Mouse (Mus musculus) G1E (cell line): Measurements from ENCODE around the gene Ahsg. TPM values are rescaled to one million over a fixed set of nuclear protein-coding genes. Genes with fewer than 3 reads are reported as not detected.
A peak's percentile ranks its signal among the peaks of the same experiment; 100 is the strongest.

Experiments
- ATAC-seq: 2 replicates; pipeline ENCODE4 v1.8.0; 2016; ENCODE audit warnings: mild to moderate bottlenecking; ENCODE audit not compliant: insufficient number of reproducible peaks, poor library complexity, low FRiP score, severe bottlenecking; ENCODE audit errors: extremely low read depth
- DNase-seq: peaks from one replicate; pipeline ENCODE4 v3.0.0; 2012; ENCODE audit warnings: low spot score
- H3K27me3 ChIP-seq: 2 replicates; pipeline ENCODE4 v1.6.1; 2012; ENCODE audit warnings: mild to moderate bottlenecking, low read length, inconsistent platforms; ENCODE audit not compliant: insufficient read depth
- H3K36me3 ChIP-seq: replicated peaks from 2 replicates; pipeline ENCODE3; 2012; ENCODE audit warnings: mild to moderate bottlenecking, inconsistent platforms
- H3K4me1 ChIP-seq: 2 replicates; pipeline ENCODE4 v1.6.1; 2012; ENCODE audit warnings: low read depth, low read length, inconsistent platforms, mixed read lengths; ENCODE audit not compliant: insufficient read depth
- H3K4me3 ChIP-seq: 2 replicates; pipeline ENCODE4 v1.5.1; 2012; ENCODE audit warnings: low read depth, mild to moderate bottlenecking, inconsistent platforms, low read length, moderate library complexity, mixed read lengths
- H3K9me3 ChIP-seq: replicated peaks from 2 replicates; pipeline ENCODE4 v1.6.1; 2012; ENCODE audit warnings: inconsistent platforms
- CTCF ChIP-seq: IDR thresholded peaks from 2 replicates; pipeline ENCODE4 v1.5.1; 2012; ENCODE audit warnings: low read depth, low read length, inconsistent platforms, mixed read lengths
- GATA1 ChIP-seq: IDR thresholded peaks from 2 replicates; pipeline ENCODE4 v1.6.1; 2012; ENCODE audit warnings: borderline replicate concordance, low read length, inconsistent platforms, mixed read lengths
- GATA2 ChIP-seq: IDR thresholded peaks from 2 replicates; pipeline ENCODE4 v1.6.1; 2012; ENCODE audit warnings: low read depth, low read length, inconsistent platforms, borderline replicate concordance
- POLR2AphosphoS5 ChIP-seq: IDR thresholded peaks from 2 replicates; pipeline ENCODE4 v1.6.1; 2012; ENCODE audit warnings: low read depth, low read length, inconsistent platforms; ENCODE audit not compliant: insufficient replicate concordance
- TAL1 ChIP-seq: conservative IDR thresholded peaks from 2 replicates; pipeline ENCODE4 v1.6.1; 2012; ENCODE audit warnings: low read depth, low read length, inconsistent platforms, mixed read lengths
- polyA plus RNA-seq: library from polyadenylated mRNA; stranded (reverse); fragments of >175 nt; gene quantifications from 2 replicates; pipeline ENCODE4 v1.2.3, GENCODE M21; 2012
- total RNA-seq, 2 experiments: library from RNA; stranded (forward) in 1 of 2; stranded (reverse) in 1 of 2; fragments of 200-1000 nt in 1 of 2; fragments of >200 nt in 1 of 2; fragmentation: Nextera tagmentation in 1 of 2; gene quantifications; 2 replicates each; pipeline ENCODE4 v1.2.3; 2014 to 2017

The Ahsg gene
- total and polyA plus RNA-seq, 3 experiments = 0.11 to 2.7 (median 0.38) TPM

GRCm38 (mm10) chr16:22876218-22877043 is 14.6 kb upstream of the Ahsg start:
- ATAC-seq (no peak), DNase-seq (no peak)
- Histone ChIP-seq H3K36me3 (peaks cover 33% of the 10 kb centered on the region), H3K27me3 (peaks cover 12% of the 10 kb centered on the region; the same call in 1 of the 2 replicates), H3K4me3 (no peak overlapping the region), H3K4me1 (0 out of 2 replicates have a peak, but pooled peaks cover 3% of the 10 kb centered on the region), H3K9me3 (no peaks in the 10 kb centered on the region)
- TF ChIP-seq CTCF = peak; percentile 10; the same call in 1 of the 2 replicates
- no peak for TF ChIP-seq GATA2
- no peak for TF ChIP-seq GATA1
- no peak for TF ChIP-seq POLR2AphosphoS5
- TF ChIP-seq TAL1 = no peak

DNA sequence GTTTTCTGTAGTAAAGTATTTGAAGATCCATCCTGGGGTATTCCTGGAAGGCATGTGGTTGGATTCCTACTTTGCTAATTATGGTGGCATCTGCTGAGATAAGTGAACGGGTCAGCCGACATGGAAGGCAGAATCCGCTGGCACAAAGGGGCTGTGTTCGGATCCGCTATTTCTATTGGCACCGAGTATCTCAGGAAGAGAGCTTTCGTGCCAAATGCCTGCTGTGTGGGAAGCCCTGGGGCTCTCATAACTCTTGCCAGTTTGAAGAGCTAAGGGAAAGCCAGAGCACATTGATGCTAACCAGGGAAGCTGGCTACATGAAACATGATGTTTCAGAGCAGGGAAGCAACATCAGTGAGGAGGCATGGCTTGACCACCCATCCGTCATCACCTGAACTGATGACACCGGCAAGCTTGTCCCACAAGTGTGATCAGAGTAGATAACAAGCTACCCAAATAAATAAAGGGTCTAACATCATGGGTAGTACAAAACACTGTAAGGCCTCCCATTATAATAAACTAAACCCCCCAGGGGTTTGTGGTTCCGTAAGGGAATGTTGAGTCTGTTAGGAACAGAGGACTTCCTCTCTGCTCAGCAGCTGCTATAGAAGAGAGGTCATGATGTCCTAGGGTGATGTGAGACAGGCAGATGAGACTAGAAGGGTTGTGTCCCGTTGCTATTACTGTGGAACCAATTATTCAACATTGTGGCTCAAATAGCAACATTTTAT is 13.3 kb upstream of the Ahsg start:
- Histone ChIP-seq H3K4me1 (peaks cover 10% of the 10 kb centered on the region; the same call in 1 of the 2 replicates), H3K9me3 (no peaks in the 10 kb centered on the region), H3K36me3 (peaks cover 19% of the 10 kb centered on the region), H3K27me3 (peaks cover 15% of the 10 kb centered on the region; the same call in 1 of the 2 replicates), H3K4me3 (no peak overlapping the region)
- no peak for DNase-seq
- ATAC-seq = no peak
- TF ChIP-seq GATA2 (no peak), GATA1 (no peak), TAL1 (no peak), POLR2AphosphoS5 (no peak), CTCF (no peak)

DNA sequence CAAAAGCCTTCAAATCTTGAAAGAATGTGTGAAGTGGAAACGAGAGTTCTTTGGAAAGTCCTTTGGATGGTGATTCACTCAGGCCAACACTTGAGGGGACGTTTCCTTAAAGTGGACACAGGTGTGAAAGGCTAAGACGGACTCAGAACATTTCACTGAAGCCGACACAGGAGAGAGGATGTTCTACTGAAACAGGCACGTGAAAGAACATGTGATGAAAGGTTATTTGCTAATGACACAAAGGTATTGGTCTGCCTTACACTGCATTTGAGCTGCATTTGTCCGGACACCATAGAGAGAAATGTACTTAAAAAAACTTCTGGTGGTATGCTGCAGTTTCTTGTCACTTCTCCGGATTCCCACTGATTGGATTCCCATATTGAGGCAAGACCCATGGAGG is 12.4 kb upstream of the Ahsg start:
- TF ChIP-seq POLR2AphosphoS5 = no peak
- no peak for TF ChIP-seq GATA2
- TF ChIP-seq GATA1 = no peak
- no peak for TF ChIP-seq TAL1
- no peak for TF ChIP-seq CTCF
- Histone ChIP-seq H3K27me3 (peaks cover 15% of the 10 kb centered on the region; the same call in 1 of the 2 replicates), H3K4me1 (peaks cover 10% of the 10 kb centered on the region; the same call in 1 of the 2 replicates), H3K4me3 (no peak overlapping the region), H3K36me3 (peaks cover 10% of the 10 kb centered on the region), H3K9me3 (no peaks in the 10 kb centered on the region)
- DNase-seq (no peak), ATAC-seq (no peak)

DNA sequence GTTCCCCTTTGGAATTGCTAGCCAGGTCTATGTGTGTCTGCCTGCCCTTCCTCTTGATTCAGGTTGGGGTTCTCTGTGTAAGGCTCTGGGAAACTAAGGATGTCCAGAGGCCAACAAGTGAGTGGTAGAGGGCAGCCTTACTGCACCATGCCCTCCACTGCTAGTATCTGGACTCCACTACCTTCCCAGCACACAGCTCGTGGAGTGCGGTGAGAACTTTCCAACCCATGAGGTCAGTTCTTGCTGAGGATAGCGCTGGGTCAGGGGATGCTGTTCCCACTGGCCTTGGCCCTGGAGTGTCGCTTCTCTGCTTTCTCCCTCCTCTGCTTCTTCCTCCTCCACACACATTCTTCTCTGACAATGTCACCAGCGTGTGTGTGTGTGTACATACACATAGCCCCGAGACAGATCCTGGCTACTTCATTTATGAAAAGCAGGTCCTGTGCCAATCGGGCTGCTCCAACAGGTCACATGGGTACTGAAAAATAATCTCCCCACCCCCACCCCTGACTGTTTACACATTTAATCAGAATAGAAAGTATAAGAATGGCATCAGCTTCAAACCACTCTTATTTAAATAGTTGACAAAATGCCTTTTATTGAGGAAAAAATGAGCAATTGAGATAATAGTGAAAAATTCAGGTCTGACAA is 11.0 kb upstream of the Ahsg start:
- TF ChIP-seq GATA2 = no peak
- TF ChIP-seq POLR2AphosphoS5 = no peak
- TF ChIP-seq GATA1 = no peak
- no peak for TF ChIP-seq TAL1
- TF ChIP-seq CTCF = no peak
- DNase-seq = no peak
- H3K36me3 ChIP-seq = no peaks in the 10 kb centered on the region
- H3K4me1 ChIP-seq = peaks cover 10% of the 10 kb centered on the region; the same call in 1 of the 2 replicates
- peaks cover 15% of the 10 kb centered on the region; the same call in 1 of the 2 replicates for H3K27me3 ChIP-seq
- no peak for ATAC-seq
- H3K9me3 ChIP-seq = no peaks in the 10 kb centered on the region
- no peak overlapping the region for H3K4me3 ChIP-seq

DNA sequence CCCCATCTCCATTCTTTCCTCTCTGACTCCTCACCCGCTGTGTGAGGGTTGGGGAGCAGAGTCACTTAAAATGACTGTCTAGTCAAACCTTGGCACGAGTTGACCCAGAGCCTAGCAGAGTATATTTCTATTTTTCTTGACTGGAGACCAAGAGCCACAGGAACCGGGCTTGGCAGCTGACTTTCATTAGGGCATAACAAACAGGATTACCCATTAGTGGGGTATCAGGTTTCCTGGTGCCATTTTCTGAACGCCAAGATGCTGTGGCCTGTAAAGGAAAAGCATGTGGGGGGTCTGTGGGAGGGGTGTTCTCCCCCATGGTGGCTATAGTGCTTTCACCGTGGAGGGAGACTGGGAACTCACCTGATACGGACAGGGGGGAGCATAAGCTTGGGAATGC is 10.2 kb upstream of the Ahsg start:
- H3K4me1 ChIP-seq = peaks cover 10% of the 10 kb centered on the region; the same call in 1 of the 2 replicates
- H3K9me3 ChIP-seq = no peaks in the 10 kb centered on the region
- no peak for DNase-seq
- no peak for ATAC-seq
- no peaks in the 10 kb centered on the region for H3K36me3 ChIP-seq
- no peak for TF ChIP-seq GATA1
- TF ChIP-seq GATA2 = no peak
- no peak for TF ChIP-seq TAL1
- TF ChIP-seq CTCF = no peak
- no peak for TF ChIP-seq POLR2AphosphoS5
- peaks cover 15% of the 10 kb centered on the region; the same call in 1 of the 2 replicates for H3K27me3 ChIP-seq
- H3K4me3 ChIP-seq = no peak overlapping the region
